ENCODE assay signal across 15 mouse cellular contexts in the genomic region with DNA sequence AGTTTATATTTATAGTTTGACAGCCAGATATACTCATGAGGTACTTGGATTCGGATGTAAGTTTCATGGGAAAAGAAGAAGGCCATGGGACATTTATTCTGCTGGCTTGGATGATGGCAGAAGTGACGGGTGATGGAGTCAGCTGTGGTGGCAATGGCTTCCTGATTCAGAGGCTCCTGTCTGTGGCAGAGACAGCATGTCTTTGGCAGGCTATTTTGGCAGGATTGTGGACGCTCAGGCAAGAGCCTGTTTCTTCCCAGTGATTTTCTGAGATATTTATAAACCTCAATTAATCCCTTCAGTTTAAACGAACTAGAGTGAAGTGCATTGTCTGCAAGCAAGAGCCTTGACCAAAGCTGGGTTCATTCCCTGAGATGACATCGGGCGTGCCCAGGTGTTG.
"Had no signal": no experiment of that assay in that cellular context is flagged by ENCODE, and none has a peak within 500 bp of the region (broad histone marks: within the 10 kb centered on the region; RNA-seq: fewer than 3 reads in every experiment).

No protein-coding gene starts in this region.

- DNase-seq: lung, adult 2 months; lung, postnatal 14 days; lung, postnatal 36 days; right cerebral cortex, postnatal 14 days; thymus, adult 2 months; thymus, postnatal 25 days; thymus, postnatal 4 days had no signal

- H3K4me3 ChIP-seq: lung, embryonic 15.5 days; megakaryocyte, embryonic 14.5 days; midbrain, embryonic 13.5 days; midbrain, embryonic 15.5 days; neural tube, embryonic 12.5 days; stomach, embryonic 15.5 days had no signal

- H3K27ac ChIP-seq: lung, embryonic 15.5 days; macrophage; midbrain, embryonic 13.5 days; midbrain, embryonic 15.5 days; neural tube, embryonic 12.5 days; stomach, embryonic 15.5 days; stomach, postnatal 0 days had no signal
